Mouse (Mus musculus): ENCODE results near the gene Il17rb.
A peak's percentile ranks its signal among the peaks of the same experiment; 100 is the strongest.

Il17rb gene

DNA sequence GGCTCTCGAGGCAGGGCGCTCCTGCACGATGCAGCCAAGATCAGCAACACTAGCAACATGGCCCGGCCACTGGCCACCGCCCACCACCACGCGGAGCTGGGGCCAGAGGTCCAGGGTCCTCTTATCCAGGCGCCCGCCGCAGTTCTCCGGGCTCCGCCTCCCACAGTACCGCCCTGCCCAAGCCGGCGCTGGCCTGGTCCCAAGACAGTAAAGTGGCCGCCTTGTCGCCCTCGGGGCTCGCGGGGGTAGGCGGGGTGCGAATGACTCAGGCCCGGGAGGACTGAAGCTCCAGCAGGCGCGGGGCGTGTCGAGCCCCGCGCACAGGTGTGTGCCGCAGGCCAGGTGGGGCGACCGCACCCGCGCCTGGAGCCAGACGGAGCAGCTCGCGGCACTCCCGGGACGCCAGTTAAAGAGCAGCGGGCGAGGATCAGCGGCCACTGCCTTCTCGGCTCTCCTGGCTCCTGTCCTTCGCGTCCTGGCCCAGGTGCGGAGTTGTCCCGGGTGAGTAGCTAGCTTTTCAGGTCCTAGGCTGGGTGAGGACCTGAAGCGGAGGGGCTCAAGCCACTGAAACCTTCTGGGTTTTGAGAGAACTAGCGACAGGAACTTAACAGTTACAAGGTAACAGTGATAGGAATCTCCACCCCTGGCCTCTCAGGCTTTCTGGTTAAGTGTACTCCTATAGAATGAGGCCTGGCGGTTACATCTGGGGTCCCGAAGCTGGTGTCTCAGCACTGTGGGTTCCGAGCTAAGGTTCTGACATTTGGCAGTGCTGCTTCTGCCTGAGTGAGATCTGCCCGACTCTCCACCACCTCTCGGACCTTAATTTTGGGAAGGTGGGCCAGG is at the start of gene Il17rb, which contains the start of gene Chdh:
TSS of gene Il17rb (minus strand) at position 164 of the 843 bp plus-strand sequence.
TSS of gene Chdh (plus strand) at position 291 of the 843 bp plus-strand sequence.
- DNase-seq (ENCODE audit: low spot score in 2 of 2): no peak

DNA sequence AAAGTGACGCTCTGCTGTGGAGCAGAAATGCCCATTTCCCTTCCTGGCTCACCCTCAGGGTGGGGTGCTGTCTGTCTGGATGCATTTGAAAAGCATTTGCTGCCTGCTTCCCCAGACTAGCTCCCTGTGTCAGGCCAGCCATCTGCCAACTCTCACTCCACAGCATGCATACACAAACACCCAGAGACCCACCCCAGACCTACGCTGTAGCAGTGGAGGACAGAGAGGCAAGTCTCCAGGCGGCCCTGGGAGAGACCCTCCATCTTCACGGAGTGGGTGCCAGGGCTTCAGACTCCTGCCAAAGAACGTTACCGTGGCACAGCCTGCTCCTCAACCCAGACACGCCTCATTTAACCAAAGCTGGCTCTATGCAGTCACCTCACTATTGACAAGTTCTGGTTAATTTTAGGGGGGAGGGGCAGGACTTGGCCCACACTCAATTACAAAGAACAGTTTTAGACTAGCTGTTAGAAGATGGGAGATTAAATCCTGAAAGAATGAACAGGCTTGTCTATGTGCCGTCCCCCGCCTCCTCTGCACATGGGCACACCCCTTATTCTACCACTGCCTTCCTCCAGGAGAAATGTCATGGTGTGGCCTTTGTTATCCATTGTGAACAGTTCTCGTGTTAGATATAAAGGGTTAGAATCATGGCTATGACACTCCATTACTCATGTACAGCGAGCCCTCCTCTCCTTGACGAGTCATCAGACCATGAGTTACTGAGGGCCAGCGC is 47.5 kb upstream of the Il17rb start:
- DNase-seq (ENCODE audit: low spot score in 2 of 2): no peak

DNA sequence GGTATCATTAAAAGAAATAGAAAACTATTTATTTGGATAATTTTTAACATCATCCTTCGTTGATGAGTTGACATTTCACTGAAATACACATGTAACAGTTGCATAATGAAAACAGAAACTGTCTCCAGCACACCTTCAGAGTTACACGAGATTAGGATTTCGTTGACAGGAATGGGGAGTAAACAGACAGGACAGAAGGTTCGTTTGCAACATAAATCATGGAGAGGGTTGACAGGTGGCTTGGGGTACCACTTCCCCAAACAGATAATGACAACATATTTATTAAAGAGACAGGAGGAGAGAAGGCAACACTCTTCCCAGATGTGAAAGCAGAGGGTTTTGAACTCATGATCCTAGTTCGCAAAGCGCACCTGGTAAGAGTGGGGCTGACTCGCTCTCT is 46.2 kb upstream of the Il17rb start:
- DNase-seq (ENCODE audit: low spot score in 2 of 2): no peak

DNA sequence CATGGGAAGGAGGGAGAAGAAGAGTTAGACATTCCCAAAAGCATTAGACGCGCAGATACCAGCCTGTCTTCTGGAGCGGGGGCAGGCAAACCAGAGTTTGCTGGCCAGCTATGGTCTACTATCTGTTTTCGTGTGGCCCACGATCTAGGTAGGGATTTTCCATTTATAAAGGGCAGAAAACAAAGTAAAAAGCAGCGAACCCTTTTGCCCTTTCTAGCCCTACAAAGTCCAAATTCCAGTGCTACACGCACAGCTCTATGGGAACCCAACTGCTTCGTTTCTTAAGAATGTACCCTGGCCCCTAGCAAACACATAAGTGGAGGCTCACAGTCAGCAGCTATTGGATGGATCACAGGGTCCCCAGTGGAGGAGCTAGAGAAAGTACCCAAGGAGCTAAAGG is 41.6 kb upstream of the Il17rb start:
- no peak for DNase-seq (ENCODE audit: low spot score in 2 of 2)

DNA sequence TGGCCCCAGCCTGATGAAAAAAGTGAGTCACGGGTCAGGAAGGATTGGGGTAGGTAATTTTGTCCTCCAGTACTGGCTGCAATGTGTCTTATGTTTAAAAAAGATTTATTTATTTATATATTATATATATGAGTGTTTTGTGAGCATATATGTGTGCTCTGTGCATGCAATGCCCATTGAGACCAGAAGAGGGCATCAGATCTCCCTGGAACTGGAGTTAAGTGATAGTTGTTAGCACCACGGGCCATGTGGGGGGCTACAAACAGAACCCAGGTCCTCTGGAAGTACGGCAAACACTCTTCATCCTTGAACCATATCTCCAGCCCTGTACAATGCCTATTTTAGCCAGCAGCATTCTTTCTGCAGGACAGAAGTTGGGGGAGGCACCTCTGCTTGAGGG is 39.4 kb upstream of the Il17rb start:
- DNase-seq (ENCODE audit: low spot score in 2 of 2): no peak

DNA sequence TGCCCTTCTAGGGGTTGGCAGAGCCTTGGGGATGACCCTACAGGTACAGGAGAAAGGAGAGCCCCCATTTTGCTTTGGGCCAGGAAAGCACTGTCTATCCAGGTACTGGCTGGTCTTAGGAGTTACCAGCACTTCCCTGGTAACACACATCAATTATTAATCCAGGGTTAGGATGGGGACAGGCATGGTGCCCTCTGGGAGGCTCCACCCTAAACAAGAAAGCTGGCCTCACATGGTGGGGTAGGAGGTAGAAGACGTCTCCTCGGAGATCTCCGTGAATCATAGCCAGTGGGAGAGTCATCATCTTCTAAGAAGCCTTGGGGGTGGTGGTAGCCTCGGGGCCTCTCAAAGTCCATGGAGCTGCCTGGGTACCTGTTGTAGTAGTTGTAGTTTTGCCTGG is 38.3 kb upstream of the Il17rb start:
- DNase-seq (ENCODE audit: low spot score in 2 of 2): no peak

DNA sequence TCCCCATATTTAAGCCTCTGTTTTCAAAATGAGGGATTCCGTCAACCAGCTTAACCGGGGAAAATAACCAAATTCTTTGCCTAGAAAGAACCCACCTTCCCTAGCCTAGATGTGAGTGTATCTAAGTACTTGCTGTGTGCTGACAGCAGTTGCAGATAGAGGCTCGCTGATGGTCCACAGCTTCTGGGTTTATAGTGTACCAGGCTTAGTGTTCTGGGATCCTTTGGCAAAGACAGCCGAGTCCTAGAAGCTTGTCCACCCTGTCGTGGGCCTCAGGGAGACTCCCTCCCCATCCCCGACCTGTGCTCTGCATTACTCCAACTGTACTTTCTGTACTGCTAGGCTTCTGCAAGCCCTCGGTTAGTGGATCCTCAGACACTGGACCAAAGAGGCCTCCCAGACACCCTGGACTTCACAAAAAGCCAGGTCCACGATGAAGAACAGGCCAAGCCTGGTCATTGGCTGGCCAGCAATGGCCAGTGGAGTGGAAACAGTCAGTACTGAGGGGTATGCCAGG is 37.1 kb upstream of the Il17rb start:
- no peak for DNase-seq (ENCODE audit: low spot score in 2 of 2)

DNA sequence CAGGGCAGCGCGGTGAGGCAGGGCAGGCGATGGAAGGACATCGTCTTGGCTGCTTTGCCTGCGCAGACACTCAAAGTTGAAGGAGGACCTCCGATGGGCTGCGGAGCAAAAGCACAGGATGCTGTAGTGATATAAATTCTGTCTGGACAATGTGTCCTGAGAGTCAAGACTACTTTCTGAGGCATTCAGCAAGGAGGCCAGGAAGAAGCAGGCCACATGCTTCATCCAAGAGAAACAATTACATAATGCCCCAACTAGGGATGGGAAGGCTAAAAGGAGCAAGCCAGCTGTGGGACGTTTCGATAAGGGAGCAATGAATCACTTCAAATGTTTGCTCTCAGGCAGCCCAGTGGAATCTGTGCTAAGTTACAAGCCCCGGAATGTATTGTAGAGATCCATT is 36.5 kb upstream of the Il17rb start:
- no peak for DNase-seq (ENCODE audit: low spot score in 2 of 2)

DNA sequence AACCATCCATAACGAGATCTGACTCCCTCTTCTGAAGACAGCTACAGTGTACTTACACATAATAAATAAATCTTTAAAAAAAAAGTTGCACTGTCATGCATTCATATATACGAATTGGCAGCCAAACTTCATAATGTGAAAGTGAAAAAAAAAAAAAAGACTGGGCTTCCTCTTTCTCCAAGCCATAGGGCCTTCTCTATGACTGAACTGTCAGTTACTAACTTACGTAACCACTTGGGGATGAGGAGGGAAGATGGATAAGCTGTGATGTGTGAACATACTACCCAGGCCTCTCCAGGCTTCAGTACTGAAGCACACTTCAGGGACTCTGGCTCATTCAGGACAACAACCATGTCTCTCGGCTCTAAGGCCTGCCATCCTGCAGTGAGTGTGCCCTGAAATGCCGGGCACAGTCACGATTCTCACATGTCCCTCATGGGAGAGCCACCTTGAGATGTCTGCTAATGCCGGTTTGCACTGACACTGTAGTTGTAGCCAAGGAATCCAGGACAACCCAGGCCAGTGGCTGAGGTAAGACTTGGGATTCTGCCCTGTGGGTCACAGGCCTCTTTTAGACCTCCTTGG is 34.8 kb upstream of the Il17rb start:
- DNase-seq (ENCODE audit: low spot score in 2 of 2): no peak

DNA sequence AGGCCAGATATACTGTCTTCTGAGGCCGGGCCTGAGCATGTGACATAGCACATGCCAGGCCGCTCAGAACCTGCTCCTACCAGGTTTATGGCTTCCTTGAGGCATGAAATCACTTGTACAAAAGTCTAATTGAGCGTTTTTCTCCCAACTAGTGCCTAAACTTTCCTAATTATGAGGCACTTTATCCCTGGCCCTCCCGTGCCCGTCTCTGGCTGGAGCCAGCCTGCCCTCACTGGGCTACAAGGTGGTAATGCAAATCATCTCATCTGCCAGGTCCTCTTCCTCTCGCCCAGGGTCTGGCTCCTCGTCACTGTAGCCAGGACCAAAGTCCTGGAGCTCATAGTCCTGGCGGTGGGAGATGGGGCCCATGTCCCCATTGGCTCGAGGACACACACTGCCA is 33.1 kb upstream of the Il17rb start:
- DNase-seq (ENCODE audit: low spot score in 2 of 2): no peak

DNA sequence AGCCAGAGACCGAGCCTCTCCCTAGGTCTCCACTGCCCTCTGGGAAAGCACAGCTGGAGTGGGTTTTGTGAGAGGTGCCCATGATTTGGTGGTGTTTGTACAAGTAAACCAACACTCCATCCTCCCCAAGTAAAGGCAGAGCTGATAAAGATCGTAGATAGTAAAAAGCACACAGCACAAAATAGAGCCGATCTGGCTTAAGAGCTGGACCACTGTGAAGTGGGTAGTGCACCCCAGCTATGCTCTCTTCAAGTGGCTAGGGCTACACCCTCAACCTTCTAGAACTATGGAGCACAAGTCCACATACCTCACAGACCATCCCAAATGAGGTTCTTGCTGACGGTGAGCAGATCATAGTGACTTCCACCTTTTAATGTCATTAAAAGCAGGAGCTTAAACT is 30.7 kb upstream of the Il17rb start:
- no peak for DNase-seq (ENCODE audit: low spot score in 2 of 2)

DNA sequence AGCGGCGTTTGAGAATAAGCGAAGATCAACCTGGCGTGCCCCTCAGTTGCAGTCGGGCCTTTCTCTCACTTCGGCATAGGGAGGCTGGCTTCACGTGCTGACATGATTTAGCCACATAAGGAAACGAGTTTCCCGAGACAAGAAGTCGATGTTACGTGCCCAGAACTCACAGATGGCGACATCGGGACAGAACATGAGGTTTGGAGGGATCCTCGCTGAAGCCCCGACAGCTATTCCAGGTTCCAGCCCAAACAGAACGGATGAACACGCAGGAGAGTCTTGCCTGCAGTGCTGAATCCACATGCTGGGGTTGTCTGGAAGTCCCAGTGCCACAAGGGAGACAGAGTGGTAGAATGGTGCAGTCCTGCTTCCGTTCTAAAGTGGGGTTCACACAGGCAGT is 29.7 kb upstream of the Il17rb start:
- DNase-seq (ENCODE audit: low spot score in 2 of 2): no peak

DNA sequence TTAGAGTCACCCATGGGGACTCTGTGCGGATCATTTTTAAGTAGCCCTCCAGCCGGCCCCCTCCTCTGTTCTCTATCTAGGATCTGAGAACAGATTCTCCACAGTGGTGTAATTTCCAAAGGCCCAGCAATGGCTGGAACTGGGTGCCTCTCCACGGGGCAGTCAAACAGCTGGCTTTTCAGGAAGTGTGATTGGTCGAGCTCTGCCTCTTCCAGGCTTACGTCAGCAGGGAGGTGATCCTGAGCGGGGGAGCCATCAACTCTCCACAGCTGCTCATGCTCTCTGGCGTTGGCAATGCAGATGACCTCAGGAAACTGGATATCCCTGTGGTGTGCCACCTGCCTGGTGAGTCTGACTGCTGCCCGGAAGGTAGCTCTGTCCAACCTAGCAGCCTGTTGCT is 24.7 kb upstream of the Il17rb start:
- DNase-seq (ENCODE audit: low spot score in 2 of 2): no peak

DNA sequence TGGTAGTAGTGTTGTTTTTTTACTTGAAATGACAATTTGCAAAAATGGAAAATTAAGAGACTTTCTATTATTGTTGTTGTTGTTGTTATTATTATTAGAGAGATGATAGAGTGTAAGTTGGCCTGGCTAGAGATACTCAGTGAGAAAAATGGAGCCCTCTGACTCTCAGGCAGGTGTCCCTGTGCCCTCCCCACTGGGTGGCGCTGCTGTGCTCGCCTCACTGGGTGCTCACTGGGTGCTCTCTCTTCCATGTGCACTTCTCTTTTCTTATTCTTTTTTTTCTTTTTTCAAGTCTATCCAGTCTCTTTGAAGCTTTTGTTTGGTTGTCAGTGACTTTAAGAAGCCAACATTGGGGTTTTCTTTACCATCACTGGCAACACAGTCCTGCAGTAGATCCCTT is 18.7 kb upstream of the Il17rb start:
- DNase-seq (ENCODE audit: low spot score in 2 of 2): peak in 1 of 2 experiments; percentile 43

DNA sequence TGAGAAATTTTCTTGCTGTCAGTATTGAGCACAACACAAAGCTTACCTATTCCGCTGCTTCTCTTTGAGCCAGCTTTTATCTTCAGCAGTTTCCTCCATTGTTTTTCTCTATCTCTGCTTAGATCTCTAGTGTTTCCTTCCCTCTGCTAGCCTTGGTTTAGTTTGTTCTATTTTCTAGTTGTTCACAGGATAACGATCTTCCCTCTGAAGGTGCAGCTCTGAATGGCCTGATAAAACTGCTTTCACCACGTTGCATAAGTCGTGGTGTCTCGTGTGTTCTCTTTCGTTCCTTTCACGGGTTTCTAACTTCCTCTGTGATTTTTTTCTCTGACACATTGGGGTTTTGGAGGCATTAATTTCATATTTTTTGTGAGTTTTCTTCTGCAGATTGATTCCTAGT is 15.7 kb upstream of the Il17rb start:
- DNase-seq (ENCODE audit: low spot score in 2 of 2): no peak

DNA sequence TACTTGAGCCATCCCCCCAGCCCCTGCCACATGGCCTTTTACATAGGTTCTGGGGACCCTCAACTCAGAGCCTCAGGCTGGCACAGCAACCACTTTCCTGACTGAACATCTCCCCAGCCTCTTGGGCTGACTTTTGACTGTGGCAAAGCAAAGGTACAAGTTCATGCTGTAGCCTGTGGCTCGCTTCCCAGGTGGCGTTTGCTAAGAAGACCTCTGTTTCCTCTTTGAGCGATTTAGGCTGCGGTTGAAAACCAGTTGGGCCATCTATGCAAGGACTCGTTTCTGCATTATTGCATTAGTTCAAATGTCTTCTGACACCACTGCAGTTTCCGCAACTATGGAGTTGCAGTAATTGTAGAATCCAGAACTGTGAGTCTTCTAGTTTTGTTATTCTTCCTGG is 13.8 kb upstream of the Il17rb start:
- DNase-seq (ENCODE audit: low spot score in 2 of 2): no peak

DNA sequence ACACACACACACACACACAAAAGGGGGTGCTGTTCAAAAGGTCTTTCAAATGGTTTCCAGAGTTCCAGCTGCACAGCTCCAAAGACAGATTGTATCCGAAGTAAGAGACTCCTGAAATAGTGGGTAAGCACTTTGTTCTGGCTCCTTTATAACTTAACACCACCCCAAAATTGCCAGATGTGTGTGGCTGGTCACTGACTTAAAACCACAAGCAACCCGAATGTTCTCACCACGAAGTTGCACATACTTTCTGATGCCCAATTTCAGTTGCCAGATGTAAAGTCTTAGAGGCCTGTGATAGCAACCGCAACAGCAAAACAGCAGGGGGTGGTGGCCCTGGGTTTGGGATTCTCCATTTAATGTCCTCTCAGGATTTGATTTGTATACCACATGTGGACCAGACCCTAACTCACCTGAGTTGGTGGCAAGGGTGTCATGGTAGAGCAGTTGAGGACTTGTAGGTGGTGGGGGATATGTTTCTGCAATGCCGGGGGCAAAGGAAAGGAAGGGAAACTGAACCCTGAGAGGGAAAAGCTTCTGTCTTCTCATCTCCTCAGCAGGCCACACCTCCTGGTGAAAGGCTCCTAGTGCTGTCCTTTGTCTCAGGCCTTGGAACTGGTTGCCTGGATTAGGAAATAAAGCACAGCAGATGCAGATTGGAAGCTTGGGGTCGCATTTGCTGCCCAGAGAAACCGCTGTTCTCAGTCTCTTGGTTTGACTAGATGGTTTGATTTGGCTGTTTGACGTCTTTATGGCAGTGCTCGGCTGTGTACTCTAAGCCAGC is 11.3 kb upstream of the Il17rb start:
- no peak for DNase-seq (ENCODE audit: low spot score in 2 of 2)

DNA sequence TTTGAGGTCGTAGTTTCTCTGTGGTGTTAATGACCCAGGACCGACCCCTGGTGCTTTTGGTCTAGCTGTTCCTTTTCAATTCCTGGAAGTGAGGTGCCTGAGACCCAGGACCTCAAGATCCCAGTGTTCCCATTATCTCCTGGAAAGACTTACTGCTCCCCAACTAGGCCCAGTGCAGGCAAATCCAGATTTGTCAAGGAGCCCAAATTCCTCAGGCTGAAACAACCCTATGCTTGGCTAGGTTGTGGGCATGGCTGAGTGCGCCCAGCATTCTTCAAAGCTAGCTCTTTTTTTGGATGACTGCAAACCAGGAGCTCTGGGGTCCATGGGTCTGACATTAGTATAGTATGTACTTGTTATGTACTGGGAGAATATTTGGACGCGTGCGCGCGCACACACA is 10.7 kb upstream of the Il17rb start:
- DNase-seq (ENCODE audit: low spot score in 2 of 2): no peak

DNA sequence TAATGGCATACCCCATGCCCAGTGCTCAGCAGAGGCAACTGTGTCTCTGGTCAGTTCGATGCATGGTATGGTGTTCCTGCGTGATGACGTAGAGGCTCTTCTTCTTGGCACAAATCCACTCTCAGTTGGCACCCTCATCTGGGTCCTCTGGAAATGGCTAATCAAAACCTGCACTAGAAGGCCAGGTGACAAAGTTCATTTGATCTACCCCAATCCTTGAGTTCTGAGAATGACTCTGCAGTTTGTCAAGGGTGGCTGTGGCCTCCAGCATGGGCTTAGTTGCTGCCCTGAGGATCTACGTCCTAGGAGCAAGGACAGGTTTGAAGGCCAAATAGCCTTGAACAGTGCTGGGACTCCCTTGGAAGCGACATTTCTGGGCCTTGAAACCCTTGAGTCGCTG is 10.2 kb upstream of the Il17rb start:
- no peak for DNase-seq (ENCODE audit: low spot score in 2 of 2)

DNA sequence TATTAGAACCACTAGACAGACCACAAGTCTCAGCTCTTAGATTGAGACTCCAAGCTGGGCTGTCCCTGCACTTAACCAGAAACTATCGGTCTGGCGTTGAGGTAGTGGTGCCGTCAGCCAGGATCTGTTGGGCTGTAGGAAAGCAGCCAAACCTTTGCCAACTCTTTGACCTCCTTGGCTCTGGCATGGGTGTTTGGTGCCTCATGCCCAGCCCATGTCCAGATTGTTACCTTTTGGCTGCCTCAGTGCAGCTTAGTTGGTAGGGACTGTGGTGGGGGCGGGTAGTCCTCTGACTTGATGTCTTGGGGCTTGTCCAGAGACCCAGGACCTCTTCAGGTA is 9.7 kb upstream of the Il17rb start:
- DNase-seq (ENCODE audit: low spot score in 2 of 2): no peak

DNA sequence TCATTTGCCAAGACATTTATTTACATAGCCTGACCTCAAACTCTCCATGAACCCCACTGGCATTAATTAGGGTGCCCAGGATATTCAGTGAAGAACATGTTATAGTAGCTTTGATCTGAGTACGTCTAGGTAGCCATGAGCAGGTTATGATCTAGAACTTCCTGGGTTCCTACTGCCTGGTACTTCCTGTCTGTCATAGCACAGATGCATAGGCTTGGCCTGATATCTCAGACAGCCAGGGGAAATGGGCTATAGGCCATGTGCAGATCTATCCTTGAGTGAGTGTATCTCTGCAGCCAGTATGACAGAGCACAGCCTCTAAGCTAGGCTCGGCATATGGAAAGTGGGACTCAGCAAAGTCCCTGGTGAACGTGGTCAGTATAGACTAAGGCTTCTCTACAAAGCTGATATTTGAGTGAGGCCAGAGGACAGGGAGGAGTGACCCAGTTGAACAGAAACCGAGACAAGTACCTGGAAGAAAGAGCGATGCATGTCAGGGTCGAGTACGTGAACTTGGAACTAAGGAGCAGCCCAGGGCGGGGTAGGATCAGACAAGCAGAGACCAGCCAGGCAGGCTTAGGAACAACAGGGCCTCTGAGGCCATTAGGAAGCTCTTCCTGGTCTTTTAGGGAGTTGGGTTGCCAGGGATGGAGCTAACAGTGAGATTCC is 9.2 kb upstream of the Il17rb start:
- DNase-seq (ENCODE audit: low spot score in 2 of 2): no peak

All from spleen, postnatal 14 days (tissue).